Comparison of ENCODE assay signal across 8 mouse cellular contexts in the genomic region with DNA sequence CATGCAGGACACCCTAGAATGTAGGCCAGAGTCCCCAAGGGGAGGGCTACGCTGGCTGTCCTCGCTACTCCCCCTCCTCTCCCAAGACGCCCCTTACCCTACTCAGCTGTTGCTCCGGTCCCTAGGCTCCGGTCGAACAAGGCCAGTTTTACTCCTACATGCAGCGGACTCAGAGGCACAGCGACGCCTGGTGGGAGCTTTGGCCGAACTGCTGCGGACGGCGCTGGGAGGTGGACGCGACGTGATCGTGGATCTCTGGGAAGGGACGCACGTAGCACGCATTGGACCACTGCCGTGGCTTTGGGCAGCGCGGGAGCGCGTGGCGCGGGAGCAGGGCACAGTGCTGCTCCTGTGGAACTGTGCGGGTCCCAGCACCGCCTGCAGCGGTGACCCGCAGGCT. TPM values are rescaled to one million over a fixed set of nuclear protein-coding genes. Genes with fewer than 3 reads are reported as not detected.
A peak's percentile ranks its signal among the peaks of the same experiment; 100 is the strongest.
DNase-seq lines count a peak whose midpoint lies in the region; ATAC-seq lines count a peak whose summit lies in the region.

No protein-coding gene starts in this region.

- peak; percentile 75 for DNase-seq in right cerebral cortex, adult 18-20 months
- DNase-seq in right cerebral cortex, postnatal 36 days (ENCODE audit: low spot score in 2 of 2): no peak
- peak; percentile 82 for DNase-seq in embryonic facial prominence, embryonic 11.5 days (ENCODE audit: low spot score)
- DNase-seq in heart, adult 8-10 months (ENCODE audit: low spot score): peak; percentile 70
- DNase-seq in kidney, adult 18-20 months: peak; percentile 86
- DNase-seq in liver: peak; percentile 70
- DNase-seq in spleen, postnatal 10 days (ENCODE audit: low spot score in 2 of 2): peak; percentile 58 to 80

- peak overlapping the region; percentile 64 for H3K4me2 ChIP-seq in embryonic facial prominence, embryonic 11.5 days (ENCODE audit: low read depth, low read length)
- H3K4me2 ChIP-seq in midbrain, embryonic 16.5 days (ENCODE audit: low read length): peak overlapping the region; percentile 69

- H3K36me3 ChIP-seq in embryonic facial prominence, embryonic 11.5 days (replicated peaks; ENCODE audit: control insufficient read depth, insufficient read depth, low read depth, low read length): no peaks in the 10 kb centered on the region
- no peaks in the 10 kb centered on the region for H3K36me3 ChIP-seq in midbrain, embryonic 16.5 days (ENCODE audit: control insufficient read depth, insufficient read depth, low read length)

- H3K27ac ChIP-seq in embryonic facial prominence, embryonic 11.5 days (replicated peaks; ENCODE audit: low read depth, low read length): no peak overlapping the region
- no peak overlapping the region for H3K27ac ChIP-seq in midbrain, embryonic 16.5 days (ENCODE audit: low read length)

- peak overlapping the region; percentile 52 for H3K9ac ChIP-seq in embryonic facial prominence, embryonic 11.5 days (replicated peaks; ENCODE audit: low read length)
- H3K9ac ChIP-seq in midbrain, embryonic 16.5 days (ENCODE audit: low read depth, low read length): peak overlapping the region; percentile 59

- ATAC-seq in embryonic facial prominence, embryonic 11.5 days (replicated peaks; ENCODE audit: insufficient number of reproducible peaks, low FRiP score, low TSS enrichment, low read depth): peak; percentile 54; the same call in 1 of the 2 replicates
- peak; percentile 79 for ATAC-seq in midbrain, embryonic 16.5 days

- H3K4me1 ChIP-seq in embryonic facial prominence, embryonic 11.5 days (ENCODE audit: control insufficient read depth, insufficient read depth, low read length): peaks cover 6% of the 10 kb centered on the region
- peaks cover 7% of the 10 kb centered on the region; the same call in 1 of the 2 replicates for H3K4me1 ChIP-seq in midbrain, embryonic 16.5 days (ENCODE audit: control insufficient read depth, insufficient read depth, low read length)

- 1% methylated on average over 31 of the region's 31 CpGs for WGBS in embryonic facial prominence, embryonic 11.5 days
- WGBS in midbrain, embryonic 16.5 days: under 1% methylated on average over 31 of the region's 31 CpGs

- H3K4me3 ChIP-seq in embryonic facial prominence, embryonic 11.5 days (ENCODE audit: low read depth, low read length): peak overlapping the region; percentile 32
- peak overlapping the region; percentile 41 for H3K4me3 ChIP-seq in midbrain, embryonic 16.5 days (ENCODE audit: low read depth, low read length)

- H3K27me3 ChIP-seq in embryonic facial prominence, embryonic 11.5 days (ENCODE audit: control insufficient read depth, insufficient read depth, low read length): peaks cover 17% of the 10 kb centered on the region
- H3K27me3 ChIP-seq in midbrain, embryonic 16.5 days (ENCODE audit: control insufficient read depth, insufficient read depth, low read depth, low read length): peaks cover 16% of the 10 kb centered on the region

- no peaks in the 10 kb centered on the region for H3K9me3 ChIP-seq in embryonic facial prominence, embryonic 11.5 days (replicated peaks; ENCODE audit: control insufficient read depth, low read length)
- no peaks in the 10 kb centered on the region for H3K9me3 ChIP-seq in midbrain, embryonic 16.5 days (replicated peaks; ENCODE audit: control insufficient read depth, low read length, poor library complexity, severe bottlenecking)

RNA-seq across cellular contexts. Expression of a gene that starts 1.8 kb away (rescaled TPM):
- polyA plus RNA-seq in embryonic facial prominence, embryonic 11.5 days (2014; fragmentation: Nextera tagmentation; extraction: Ambion mirVana): 1.3 and 3.5 TPM in 2 replicates
- total RNA-seq in heart, adult 8-10 months (2022): 1 to 10 TPM; 5.6 to 9.9 (median 7.5) TPM
- polyA plus RNA-seq in midbrain, embryonic 16.5 days (2015; fragmentation: Nextera tagmentation; extraction: Ambion mirVana): 2.7 and 4.3 TPM in 2 replicates

RNA-seq across cellular contexts. Expression of a gene that starts 11.1 kb away (rescaled TPM):
- 1.2 and 2.3 TPM in 2 replicates for polyA plus RNA-seq in embryonic facial prominence, embryonic 11.5 days (2014; fragmentation: Nextera tagmentation; extraction: Ambion mirVana)
- 1 to 10 TPM in 2 of 4 experiments, under 1 TPM in 2; 0.60 to 2.0 (median 1.1) TPM for total RNA-seq in heart, adult 8-10 months (2022)
- 0.16 TPM in 1 of 2 replicates, not detected in the other for polyA plus RNA-seq in midbrain, embryonic 16.5 days (2015; fragmentation: Nextera tagmentation; extraction: Ambion mirVana)

RNA-seq across cellular contexts. Expression of a gene that starts 13.7 kb away (rescaled TPM):
- 13.1 and 16.2 TPM in 2 replicates for polyA plus RNA-seq in embryonic facial prominence, embryonic 11.5 days (2014; fragmentation: Nextera tagmentation; extraction: Ambion mirVana)
- total RNA-seq in heart, adult 8-10 months (2022): 10 to 100 TPM; 53.9 to 63.4 (median 59.2) TPM
- 77.7 and 80.5 TPM in 2 replicates for polyA plus RNA-seq in midbrain, embryonic 16.5 days (2015; fragmentation: Nextera tagmentation; extraction: Ambion mirVana)

RNA-seq across cellular contexts. Expression of a gene that starts 27.1 kb away (rescaled TPM):
- 72.6 and 77.6 TPM in 2 replicates for polyA plus RNA-seq in embryonic facial prominence, embryonic 11.5 days (2014; fragmentation: Nextera tagmentation; extraction: Ambion mirVana)
- 10 to 100 TPM; 21.0 to 21.4 (median 21.1) TPM for total RNA-seq in heart, adult 8-10 months (2022)
- polyA plus RNA-seq in midbrain, embryonic 16.5 days (2015; fragmentation: Nextera tagmentation; extraction: Ambion mirVana): 96.5 and 96.6 TPM in 2 replicates

RNA-seq across cellular contexts. Expression of a gene that starts 32.3 kb away (rescaled TPM):
- 0.90 and 1.3 TPM in 2 replicates for polyA plus RNA-seq in embryonic facial prominence, embryonic 11.5 days (2014; fragmentation: Nextera tagmentation; extraction: Ambion mirVana)
- total RNA-seq in heart, adult 8-10 months (2022): not detected
- polyA plus RNA-seq in midbrain, embryonic 16.5 days (2015; fragmentation: Nextera tagmentation; extraction: Ambion mirVana): 13.5 and 14.4 TPM in 2 replicates

Comparison
In these comparisons a context has a peak if more than half of its experiments do, and no peak if none do; other contexts are left out.
1. DNase-seq: peak in right cerebral cortex, adult 18-20 months (single experiment), embryonic facial prominence, embryonic 11.5 days (single experiment), heart, adult 8-10 months (single experiment), kidney, adult 18-20 months (single experiment), liver (single experiment) and spleen, postnatal 10 days (2 of 2); none in right cerebral cortex, postnatal 36 days (0 of 2).